Mouse (Mus musculus) gastrocnemius, adult 8-10 months (tissue): ENCODE measurements around the gene Fat3. TPM values are rescaled to one million over a fixed set of nuclear protein-coding genes. Genes with fewer than 3 reads are reported as not detected.

ENCODE experiments used
- DNase-seq, 2 experiments: peaks; one replicate each; pipeline ENCODE4 v3.0.0; 2022; ENCODE audit warnings: low spot score in 2 of 2
- total RNA-seq, 4 experiments: library from RNA; stranded (reverse); gene quantifications; 2 replicates each; pipeline ENCODE4 v1.2.4; 2022

Fat3 gene
- total RNA-seq, 4 experiments from 2014 or later, result 0.25 to 0.53 (median 0.44) TPM

GRCm38 (mm10) chr9:16439941-16440340 is 61.1 kb downstream of the Fat3 start:
- no peak for DNase-seq

- DNase-seq, result no peak
Observed at GRCm38 (mm10) chr9:16437805-16438204, 63.3 kb downstream of the Fat3 start.

- no peak for DNase-seq
Observed at GRCm38 (mm10) chr9:16428589-16428988, 72.5 kb downstream of the Fat3 start.

- DNase-seq, result no peak
Observed at GRCm38 (mm10) chr9:16422707-16423106, 78.4 kb downstream of the Fat3 start.

GRCm38 (mm10) chr9:16402815-16403214 is 98.3 kb downstream of the Fat3 start:
- no peak for DNase-seq

- DNase-seq, result no peak
Observed at GRCm38 (mm10) chr9:16398734-16399686, 102.1 kb downstream of the Fat3 start.

GRCm38 (mm10) chr9:16389141-16389540 is 111.9 kb downstream of the Fat3 start:
- no peak for DNase-seq

- DNase-seq, result no peak
Observed at GRCm38 (mm10) chr9:16387527-16387926, 113.6 kb downstream of the Fat3 start.

- DNase-seq, result no peak
Observed at GRCm38 (mm10) chr9:16363713-16364112, 137.4 kb downstream of the Fat3 start.

GRCm38 (mm10) chr9:16361811-16362210 is 139.3 kb downstream of the Fat3 start:
- no peak for DNase-seq

- no peak for DNase-seq
Observed at GRCm38 (mm10) chr9:16356636-16357035, 144.4 kb downstream of the Fat3 start.

GRCm38 (mm10) chr9:16354906-16355305 is 146.2 kb downstream of the Fat3 start:
- DNase-seq, result no peak

GRCm38 (mm10) chr9:16353049-16353724 is 147.9 kb downstream of the Fat3 start:
- DNase-seq, result no peak

GRCm38 (mm10) chr9:16352486-16353048 is 148.5 kb downstream of the Fat3 start:
- no peak for DNase-seq

- no peak for DNase-seq
Observed at GRCm38 (mm10) chr9:16344902-16345855, 155.9 kb downstream of the Fat3 start.

- DNase-seq, result no peak
Observed at GRCm38 (mm10) chr9:16343191-16343590, 157.9 kb downstream of the Fat3 start.

- DNase-seq, result no peak
Observed at GRCm38 (mm10) chr9:16342577-16342976, 158.5 kb downstream of the Fat3 start.

- no peak for DNase-seq
Observed at GRCm38 (mm10) chr9:16330290-16330984, 170.6 kb downstream of the Fat3 start.

GRCm38 (mm10) chr9:16318957-16319356 is 182.1 kb downstream of the Fat3 start:
- DNase-seq, result no peak

GRCm38 (mm10) chr9:16312599-16313197 is 188.4 kb downstream of the Fat3 start:
- no peak for DNase-seq
